Mouse (Mus musculus) activated CD4-positive, CD25-positive, alpha-beta regulatory T cell, adult 4 months (primary cell): ENCODE results near the gene Gm10720. TPM values are rescaled to one million over a fixed set of nuclear protein-coding genes. Genes with fewer than 3 reads are reported as not detected.
"Not testable (repeated sequence)": the region's sequence is repeated elsewhere in the genome, so short reads cannot be mapped to it uniquely, and the experiment has no call there.

ENCODE experiments used
- ATAC-seq: one replicate; pipeline ENCODE4 v1.8.0; 2017
- polyA plus RNA-seq, 2 experiments: library from polyadenylated mRNA; unstranded; fragments of 100-300 nt; shearing (Covaris generic); gene quantifications; one replicate each; pipeline ENCODE4 v1.2.1; 2017

The Gm10720 gene
- polyA plus RNA-seq, result not detected

GRCm38 (mm10) chr9:3015354-3015753 lies at the start of gene Gm10720:
Gm10720 (plus strand) TSS chr9:3015654.
- ATAC-seq, result not testable (repeated sequence)

- not testable (repeated sequence) for ATAC-seq
Observed at GRCm38 (mm10) chr9:3000445-3000972, 14.9 kb upstream of the Gm10720 start, which contains the start of gene Gm10722. Gm10722 (plus strand) TSS chr9:3000922.

DNA sequence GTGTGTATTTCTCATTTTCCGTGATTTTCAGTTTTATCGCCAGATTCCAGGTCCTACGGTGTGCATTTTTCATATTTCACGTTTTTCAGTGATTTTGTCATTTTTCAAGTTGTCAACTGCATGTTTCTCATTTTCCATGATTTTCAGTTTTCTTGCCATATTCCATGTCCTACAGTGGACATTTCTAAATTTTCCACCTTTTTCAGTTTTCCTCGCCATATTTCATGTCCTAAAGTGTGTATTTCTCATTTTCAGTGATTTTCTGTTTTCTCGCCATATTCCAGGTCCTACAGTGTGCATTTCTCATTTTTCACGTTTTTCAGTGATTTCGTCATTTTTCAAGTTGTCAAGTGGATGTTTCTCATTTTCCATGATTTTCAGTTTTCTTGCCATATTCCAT lies 14.4 kb upstream of the Gm10720 start:
- ATAC-seq, result not testable (repeated sequence)

DNA sequence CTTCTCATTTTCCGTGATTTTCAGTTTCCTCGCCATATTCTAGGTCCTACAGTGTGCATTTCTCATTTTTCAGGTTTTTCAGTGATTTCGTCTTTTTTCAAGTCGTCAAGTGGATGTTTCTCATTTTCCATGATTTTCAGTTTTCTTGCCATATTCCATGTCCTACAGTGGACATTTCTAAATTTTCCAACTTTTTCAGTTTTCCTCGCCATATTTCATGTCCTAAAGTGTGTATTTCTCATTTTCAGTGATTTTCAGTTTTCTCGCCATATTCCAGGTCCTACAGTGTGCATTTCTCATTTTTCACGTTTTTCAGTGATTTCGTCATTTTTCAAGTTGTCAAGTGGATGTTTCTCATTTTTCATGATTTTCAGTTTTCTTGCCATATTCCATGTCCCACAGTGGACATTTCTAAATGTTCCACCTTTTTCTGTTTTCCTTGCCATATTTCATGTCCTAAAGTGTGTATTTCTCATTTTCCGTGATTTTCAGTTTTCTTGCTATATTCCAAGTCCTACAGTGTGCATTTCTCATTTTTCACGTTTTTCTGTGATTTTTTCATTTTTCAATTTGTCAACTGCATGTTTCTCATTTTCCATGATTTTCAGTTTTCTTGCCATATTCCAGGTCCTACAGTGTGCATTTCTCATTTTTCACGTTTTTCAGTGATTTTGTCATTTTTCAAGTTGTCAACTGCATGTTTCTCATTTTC lies 13.3 kb upstream of the Gm10720 start:
- ATAC-seq, result peak; percentile 29

DNA sequence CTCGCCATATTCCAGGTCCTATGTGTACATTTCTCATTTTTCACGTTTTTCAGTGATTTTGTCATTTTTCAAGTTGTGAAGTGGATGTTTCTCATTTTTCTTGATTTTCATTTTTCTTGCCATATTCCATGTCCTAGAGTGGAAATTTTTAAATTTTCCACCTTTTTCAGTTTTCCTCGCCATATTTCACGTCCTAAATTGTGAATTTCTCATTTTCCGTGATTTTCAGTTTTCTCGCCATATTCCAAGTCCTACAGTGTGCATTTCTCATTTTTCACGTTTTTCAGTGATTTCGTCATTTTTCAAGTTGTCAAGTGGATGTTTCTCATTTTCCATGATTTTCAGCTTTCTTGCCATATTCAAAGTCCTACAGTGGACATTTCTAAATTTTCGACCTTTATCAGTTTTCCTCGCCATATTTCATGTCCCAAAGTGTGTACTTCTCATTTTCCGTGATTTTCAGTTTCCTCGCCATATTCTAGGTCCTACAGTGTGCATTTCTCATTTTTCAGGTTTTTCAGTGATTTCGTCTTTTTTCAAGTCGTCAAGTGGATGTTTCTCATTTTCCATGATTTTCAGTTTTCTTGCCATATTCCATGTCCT lies 12.6 kb upstream of the Gm10720 start, which contains the start of gene Gm11168:
Gm11168 (plus strand) TSS at position 553 of the 603 bp plus-strand sequence.
- ATAC-seq, result not testable (repeated sequence)

DNA sequence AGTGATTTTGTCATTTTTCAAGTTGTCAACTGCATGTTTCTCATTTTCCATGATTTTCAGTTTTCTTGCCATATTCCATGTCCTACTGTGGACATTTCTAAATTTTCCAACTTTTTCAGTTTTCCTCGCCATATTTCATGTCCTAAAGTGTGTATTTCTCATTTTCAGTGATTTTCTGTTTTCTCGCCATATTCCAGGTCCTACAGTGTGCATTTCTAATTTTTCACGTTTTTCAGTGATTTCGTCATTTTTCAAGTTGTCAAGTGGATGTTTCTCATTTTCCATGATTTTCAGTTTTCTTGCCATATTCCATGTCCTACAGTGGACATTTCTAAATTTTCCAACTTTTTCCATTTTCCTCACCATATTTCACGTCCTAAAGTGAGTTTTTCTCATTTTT lies 9.3 kb upstream of the Gm10720 start:
- ATAC-seq, result not testable (repeated sequence)

- ATAC-seq, result peak; percentile 13
Observed at GRCm38 (mm10) chr9:3006636-3007035, 8.8 kb upstream of the Gm10720 start.

GRCm38 (mm10) chr9:3007272-3007671 lies 8.2 kb upstream of the Gm10720 start:
- not testable (repeated sequence) for ATAC-seq

GRCm38 (mm10) chr9:3009331-3009730 lies 6.1 kb upstream of the Gm10720 start:
- ATAC-seq, result peak; percentile 2

DNA sequence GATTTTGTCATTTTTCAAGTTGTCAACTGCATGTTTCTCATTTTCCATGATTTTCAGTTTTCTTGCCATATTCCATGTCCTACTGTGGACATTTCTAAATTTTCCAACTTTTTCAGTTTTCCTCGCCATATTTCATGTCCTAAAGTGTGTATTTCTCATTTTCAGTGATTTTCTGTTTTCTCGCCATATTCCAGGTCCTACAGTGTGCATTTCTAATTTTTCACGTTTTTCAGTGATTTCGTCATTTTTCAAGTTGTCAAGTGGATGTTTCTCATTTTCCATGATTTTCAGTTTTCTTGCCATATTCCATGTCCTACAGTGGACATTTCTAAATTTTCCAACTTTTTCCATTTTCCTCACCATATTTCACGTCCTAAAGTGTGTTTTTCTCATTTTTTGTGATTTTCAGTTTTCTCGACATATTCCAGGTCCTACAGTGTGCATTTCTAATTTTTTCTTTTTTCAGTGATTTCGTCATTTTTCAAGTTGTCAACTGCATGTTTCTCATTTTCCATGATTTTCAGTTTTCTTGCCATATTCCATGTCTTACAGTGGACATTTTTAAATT lies 3.3 kb upstream of the Gm10720 start:
- not testable (repeated sequence) for ATAC-seq

GRCm38 (mm10) chr9:3012733-3013279 lies 2.6 kb upstream of the Gm10720 start, which contains the start of gene Gm10721:
Gm10721 (plus strand) TSS chr9:3013140.
- peak; percentile 32 for ATAC-seq

- ATAC-seq, result not testable (repeated sequence)
Observed at GRCm38 (mm10) chr9:3015896-3016295, 442 bp downstream of the Gm10720 start.

DNA sequence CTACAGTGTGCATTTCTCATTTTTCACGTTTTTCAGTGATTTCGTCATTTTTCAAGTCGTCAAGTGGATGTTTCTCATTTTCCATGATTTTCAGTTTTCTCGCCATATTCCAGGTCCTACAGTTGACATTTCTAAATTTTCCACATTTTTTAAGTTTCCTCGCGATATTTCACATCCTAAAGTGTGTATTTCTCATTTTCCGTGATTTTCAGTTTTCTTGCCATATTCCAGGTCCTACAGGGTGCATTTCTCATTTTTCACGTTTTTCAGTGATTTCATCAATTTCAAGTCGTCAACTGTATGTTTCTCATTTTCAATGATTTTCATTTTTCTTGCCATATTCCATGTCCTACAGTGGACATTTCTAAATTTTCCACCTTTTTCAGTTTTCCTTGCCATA lies 1.7 kb downstream of the Gm10720 start, which contains the start of gene Gm10719:
Gm10719 (plus strand) TSS at position 301 of the 400 bp plus-strand sequence.
- not testable (repeated sequence) for ATAC-seq

- not testable (repeated sequence) for ATAC-seq
Observed at GRCm38 (mm10) chr9:3018944-3019343, 3.5 kb downstream of the Gm10720 start.

DNA sequence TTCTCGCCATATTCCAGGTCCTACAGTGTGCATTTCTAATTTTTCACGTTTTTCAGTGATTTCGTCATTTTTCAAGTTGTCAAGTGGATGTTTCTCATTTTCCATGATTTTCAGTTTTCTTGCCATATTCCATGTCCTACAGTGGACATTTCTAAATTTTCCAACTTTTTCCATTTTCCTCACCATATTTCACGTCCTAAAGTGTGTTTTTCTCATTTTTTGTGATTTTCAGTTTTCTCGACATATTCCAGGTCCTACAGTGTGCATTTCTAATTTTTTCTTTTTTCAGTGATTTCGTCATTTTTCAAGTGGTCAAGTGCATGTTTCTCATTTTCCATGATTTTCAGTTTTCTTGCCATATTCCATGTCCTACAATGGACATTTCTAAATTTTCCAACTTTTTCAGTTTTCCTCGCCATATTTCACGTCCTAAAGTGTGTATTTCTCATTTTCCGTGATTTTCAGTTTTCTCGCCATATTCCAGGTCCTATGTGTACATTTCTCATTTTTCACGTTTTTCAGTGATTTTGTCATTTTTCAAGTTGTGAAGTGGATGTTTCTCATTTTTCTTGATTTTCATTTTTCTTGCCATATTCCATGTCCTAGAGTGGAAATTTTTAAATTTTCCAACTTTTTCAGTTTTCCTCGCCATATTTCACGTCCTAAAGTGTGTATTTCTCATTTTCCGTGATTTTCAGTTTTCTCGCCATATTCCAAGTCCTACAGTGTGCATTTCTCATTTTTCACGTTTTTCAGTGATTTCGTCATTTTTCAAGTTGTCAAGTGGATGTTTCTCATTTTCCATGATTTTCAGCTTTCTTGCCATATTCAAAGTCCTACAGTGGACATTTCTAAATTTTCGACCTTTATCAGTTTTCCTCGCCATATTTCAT lies 4.6 kb downstream of the Gm10720 start:
- not testable (repeated sequence) for ATAC-seq

DNA sequence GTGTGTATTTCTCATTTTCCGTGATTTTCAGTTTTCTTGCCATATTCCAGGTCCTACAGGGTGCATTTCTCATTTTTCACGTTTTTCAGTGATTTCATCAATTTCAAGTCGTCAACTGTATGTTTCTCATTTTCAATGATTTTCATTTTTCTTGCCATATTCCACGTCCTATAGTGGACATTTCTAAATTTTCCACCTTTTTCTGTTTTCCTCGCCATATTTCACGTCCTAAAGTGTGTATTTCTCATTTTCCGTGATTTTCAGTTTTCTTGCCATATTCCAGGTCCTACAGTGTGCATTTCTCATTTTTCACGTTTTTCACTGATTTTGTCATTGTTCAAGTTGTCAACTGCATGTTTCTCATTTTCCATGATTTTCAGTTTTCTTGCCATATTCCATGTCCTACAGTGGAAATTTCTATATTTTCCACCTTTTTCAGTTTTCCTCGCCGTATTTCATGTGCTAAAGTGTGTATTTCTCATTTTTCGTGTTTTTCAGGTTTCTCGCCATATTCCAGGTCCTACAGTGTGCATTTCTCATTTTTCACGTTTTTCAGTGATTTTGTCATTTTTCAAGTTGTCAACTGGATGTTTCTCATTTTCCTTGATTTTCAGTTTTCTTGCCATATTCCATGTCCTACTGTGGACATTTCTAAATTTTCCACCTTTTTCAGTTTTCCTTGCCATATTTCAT lies 7.0 kb downstream of the Gm10720 start:
- ATAC-seq, result not testable (repeated sequence)

GRCm38 (mm10) chr9:3023312-3023984 lies 8.0 kb downstream of the Gm10720 start, which contains the start of gene Gm10718:
Gm10718 (plus strand) TSS chr9:3023547.
- not testable (repeated sequence) for ATAC-seq

DNA sequence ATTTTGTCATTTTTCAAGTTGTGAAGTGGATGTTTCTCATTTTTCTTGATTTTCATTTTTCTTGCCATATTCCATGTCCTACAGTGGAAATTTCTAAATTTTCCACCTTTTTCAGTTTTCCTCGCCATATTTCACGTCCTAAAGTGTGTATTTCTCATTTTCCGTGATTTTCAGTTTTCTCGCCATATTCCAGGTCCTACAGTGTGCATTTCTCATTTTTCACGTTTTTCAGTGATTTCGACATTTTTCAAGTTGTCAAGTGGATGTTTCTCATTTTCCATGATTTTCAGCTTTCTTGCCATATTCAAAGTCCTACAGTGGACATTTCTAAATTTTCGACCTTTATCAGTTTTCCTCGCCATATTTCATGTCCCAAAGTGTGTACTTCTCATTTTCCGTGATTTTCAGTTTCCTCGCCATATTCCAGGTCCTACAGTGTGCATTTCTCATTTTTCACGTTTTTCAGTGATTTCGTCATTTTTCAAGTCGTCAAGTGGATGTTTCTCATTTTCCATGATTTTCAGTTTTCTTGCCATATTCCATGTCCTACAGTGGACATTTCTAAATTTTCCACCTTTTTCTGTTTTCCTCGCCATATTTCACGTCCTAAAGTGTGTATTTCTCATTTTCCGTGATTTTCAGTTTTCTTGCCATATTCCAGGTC lies 8.7 kb downstream of the Gm10720 start:
- ATAC-seq, result not testable (repeated sequence)

GRCm38 (mm10) chr9:3024912-3025467 lies 9.5 kb downstream of the Gm10720 start, which contains the start of gene Gm10717:
Gm10717 (plus strand) TSS chr9:3025417.
- ATAC-seq, result not testable (repeated sequence)
